Mouse (Mus musculus): ENCODE results near the gene 3425401B19Rik. TPM values are rescaled to one million over a fixed set of nuclear protein-coding genes. Genes with fewer than 3 reads are reported as not detected.

3425401B19Rik gene
- polyA plus RNA-seq (2015; fragmentation: Nextera tagmentation; extraction: Ambion mirVana): 0.22 and 0.42 TPM in 2 replicates

GRCm38 (mm10) chr14:32685124-32685826 lies at the start of gene 3425401B19Rik:
TSS of gene 3425401B19Rik (minus strand) at chr14:32685293.
- Histone ChIP-seq H3K27me3 (replicated peaks) (no peaks in the 10 kb centered on the region), H3K4me3 (replicated peaks) (no peak within 1 kb of the TSS), H3K9me3 (replicated peaks) (no peaks in the 10 kb centered on the region), H3K9ac (replicated peaks) (no peak within 1 kb of the TSS), H3K4me1 (peaks cover 19% of the 10 kb centered on the region), H3K36me3 (no peaks in the 10 kb centered on the region), H3K27ac (replicated peaks) (no peak within 1 kb of the TSS), H3K4me2 (peak within 1 kb of the TSS; percentile 20)
- 68% methylated on average over 16 of the region's 16 CpGs for WGBS
- no peak for ATAC-seq (ENCODE audit: low FRiP score)

DNA sequence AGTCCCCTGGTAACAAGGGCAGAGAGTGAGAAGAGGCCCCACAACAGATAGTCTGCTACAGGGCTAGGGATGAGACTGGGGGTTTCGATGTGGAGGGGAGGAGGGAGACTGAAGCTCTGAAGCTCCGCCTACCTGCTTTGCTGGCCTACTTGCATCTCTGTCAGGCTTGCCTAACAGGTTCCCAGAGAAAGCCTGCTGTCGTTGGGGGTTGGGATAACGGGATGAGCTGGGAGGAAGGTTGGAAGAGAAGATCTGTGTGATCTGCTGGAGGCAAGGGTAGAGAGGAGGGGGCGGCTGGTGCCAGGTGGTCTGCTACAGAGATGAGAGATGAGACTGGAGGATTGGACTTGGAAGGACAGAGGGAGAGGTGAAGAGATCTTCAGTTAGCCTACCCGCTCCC lies 47.9 kb upstream of the 3425401B19Rik start:
- WGBS: 51% methylated on average over 6 of the region's 6 CpGs
- Histone ChIP-seq H3K4me3 (replicated peaks) (no peak overlapping the region), H3K4me2 (no peak overlapping the region), H3K27ac (replicated peaks) (no peak overlapping the region), H3K9me3 (replicated peaks) (no peaks in the 10 kb centered on the region), H3K4me1 (0 out of 2 replicates have a peak, but pooled peaks cover 3% of the 10 kb centered on the region), H3K27me3 (replicated peaks) (no peaks in the 10 kb centered on the region), H3K9ac (replicated peaks) (no peak overlapping the region), H3K36me3 (no peaks in the 10 kb centered on the region)
- no peak for ATAC-seq (ENCODE audit: low FRiP score)

- no peak overlapping the region for H3K4me2 ChIP-seq
- H3K9ac ChIP-seq (replicated peaks): no peak overlapping the region
- H3K4me3 ChIP-seq (replicated peaks): no peak overlapping the region
- H3K27me3 ChIP-seq (replicated peaks): no peaks in the 10 kb centered on the region; the same call in 1 of the 2 replicates
- H3K4me1 ChIP-seq: no peaks in the 10 kb centered on the region
- no peak overlapping the region for H3K27ac ChIP-seq (replicated peaks)
- no peaks in the 10 kb centered on the region for H3K9me3 ChIP-seq (replicated peaks)
- ATAC-seq (ENCODE audit: low FRiP score): no peak
- H3K36me3 ChIP-seq: no peaks in the 10 kb centered on the region
These were observed 41.8 kb upstream of the 3425401B19Rik start for GRCm38 (mm10) chr14:32726864-32727263.

DNA sequence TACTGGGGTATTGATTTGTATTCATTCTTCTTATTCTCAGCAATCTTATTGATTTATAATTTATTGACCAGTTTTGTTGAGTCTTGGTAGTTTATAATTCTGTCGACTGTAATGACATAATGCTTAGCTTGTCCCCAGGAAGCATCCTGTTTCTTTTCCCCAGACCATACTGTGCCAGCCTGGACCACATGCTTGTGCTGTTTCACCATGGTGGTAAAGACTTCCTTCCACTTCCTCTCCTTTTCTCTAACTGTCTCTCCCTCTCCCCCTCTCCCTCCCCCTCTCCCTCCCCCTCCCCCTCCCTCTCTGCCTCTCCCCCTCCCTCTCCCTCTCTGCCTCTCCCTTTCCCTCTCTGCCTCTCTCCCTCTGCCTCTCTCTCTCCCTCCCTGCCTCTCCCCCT lies 36.4 kb upstream of the 3425401B19Rik start:
- H3K4me1 ChIP-seq: no peaks in the 10 kb centered on the region
- whole genome bisulfite sequencing: 44% methylated on average over 1 of the region's 1 CpGs

DNA sequence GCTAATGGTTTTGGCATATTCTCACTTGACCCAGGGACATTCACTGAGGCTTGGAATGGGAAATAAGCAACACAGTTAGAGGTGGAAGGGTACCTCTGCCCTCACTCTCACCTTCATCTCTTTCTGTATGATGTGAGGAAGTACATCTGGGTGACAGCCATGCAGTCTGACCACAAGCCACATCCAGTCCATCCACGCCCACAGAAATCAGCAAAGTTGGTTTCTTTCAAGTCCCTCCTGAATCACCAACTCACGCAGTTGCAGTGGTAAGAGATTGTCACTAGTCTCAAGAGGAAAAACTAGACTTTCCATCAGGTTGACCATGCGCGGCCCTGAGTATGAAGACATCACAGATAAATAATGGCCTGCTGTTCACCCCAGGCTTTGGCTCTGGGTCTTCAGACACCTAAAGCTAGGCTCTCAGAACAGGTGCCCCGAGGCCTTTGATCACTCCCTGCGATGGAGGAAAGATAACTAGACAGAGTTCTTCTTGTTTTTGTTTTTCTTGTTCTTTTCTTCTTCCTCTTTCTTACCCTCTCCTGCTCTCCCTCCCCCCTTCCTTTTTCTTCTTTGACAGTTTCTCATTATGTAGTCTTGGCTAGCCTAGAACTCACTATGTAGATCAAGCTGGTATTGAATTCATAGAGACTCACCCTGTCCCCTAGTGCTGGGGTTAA lies 31.8 kb upstream of the 3425401B19Rik start:
- H3K9ac ChIP-seq (replicated peaks): no peak overlapping the region
- H3K9me3 ChIP-seq (replicated peaks): no peaks in the 10 kb centered on the region
- no peak overlapping the region for H3K4me3 ChIP-seq (replicated peaks)
- ATAC-seq (ENCODE audit: low FRiP score): no peak
- H3K27ac ChIP-seq (replicated peaks): no peak overlapping the region
- H3K4me1 ChIP-seq: no peaks in the 10 kb centered on the region
- H3K4me2 ChIP-seq: no peak overlapping the region
- WGBS: 94% methylated on average over 6 of the region's 6 CpGs
- H3K36me3 ChIP-seq: no peaks in the 10 kb centered on the region
- H3K27me3 ChIP-seq (replicated peaks): no peaks in the 10 kb centered on the region

More for the DNA sequence above, 36.4 kb upstream of the 3425401B19Rik start:
- no peaks in the 10 kb centered on the region for H3K36me3 ChIP-seq
- H3K27ac ChIP-seq (replicated peaks): no peak overlapping the region
- no peak for ATAC-seq (ENCODE audit: low FRiP score)
- H3K9me3 ChIP-seq (replicated peaks): no peaks in the 10 kb centered on the region
- H3K27me3 ChIP-seq (replicated peaks): no peaks in the 10 kb centered on the region; the same call in 1 of the 2 replicates
- H3K9ac ChIP-seq (replicated peaks): no peak overlapping the region
- H3K4me2 ChIP-seq: no peak overlapping the region
- H3K4me3 ChIP-seq (replicated peaks): no peak overlapping the region

- H3K4me2 ChIP-seq: no peak overlapping the region
- H3K36me3 ChIP-seq: no peaks in the 10 kb centered on the region
- ATAC-seq (ENCODE audit: low FRiP score): no peak
- H3K27ac ChIP-seq (replicated peaks): no peak overlapping the region
- WGBS: 94% methylated on average over 2 of the region's 2 CpGs
- no peak overlapping the region for H3K9ac ChIP-seq (replicated peaks)
- H3K4me1 ChIP-seq: no peaks in the 10 kb centered on the region
- H3K4me3 ChIP-seq (replicated peaks): no peak overlapping the region
- no peaks in the 10 kb centered on the region for H3K27me3 ChIP-seq (replicated peaks)
- no peaks in the 10 kb centered on the region for H3K9me3 ChIP-seq (replicated peaks)
These were observed 30.4 kb upstream of the 3425401B19Rik start for GRCm38 (mm10) chr14:32715489-32715888.

DNA sequence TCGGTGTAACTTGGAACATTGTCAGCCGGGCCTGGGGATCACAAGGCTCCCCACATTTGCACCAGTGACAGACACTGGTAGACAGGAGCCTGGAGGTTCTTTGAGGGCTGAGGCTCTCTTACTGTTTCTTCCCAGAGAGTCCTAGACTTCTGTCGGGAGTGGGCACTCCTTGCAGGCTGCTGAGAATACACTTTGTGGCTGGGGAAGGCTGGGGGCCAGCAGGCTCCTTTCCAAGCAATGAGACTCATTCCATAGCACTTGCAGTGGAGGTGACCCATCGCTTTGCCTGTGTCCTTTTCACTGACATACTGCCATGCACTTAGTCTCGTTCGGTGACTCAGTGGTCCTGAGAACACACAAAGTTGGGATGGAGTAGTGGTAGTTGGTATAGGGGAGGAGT lies 30.0 kb upstream of the 3425401B19Rik start:
- no peaks in the 10 kb centered on the region for H3K4me1 ChIP-seq
- no peak overlapping the region for H3K4me2 ChIP-seq
- no peaks in the 10 kb centered on the region for H3K9me3 ChIP-seq (replicated peaks)
- H3K4me3 ChIP-seq (replicated peaks): no peak overlapping the region
- H3K9ac ChIP-seq (replicated peaks): no peak overlapping the region
- no peaks in the 10 kb centered on the region for H3K36me3 ChIP-seq
- 0 out of 2 replicates have a peak overlapping the region, but pooled peaks have one; percentile 45 for H3K27ac ChIP-seq (replicated peaks)
- WGBS: 78% methylated on average over 6 of the region's 6 CpGs
- no peaks in the 10 kb centered on the region for H3K27me3 ChIP-seq (replicated peaks)
- peak; percentile 59; the same call in 1 of the 2 replicates for ATAC-seq (ENCODE audit: low FRiP score)

GRCm38 (mm10) chr14:32709861-32710260 lies 24.8 kb upstream of the 3425401B19Rik start:
- Histone ChIP-seq H3K27ac (replicated peaks) (no peak overlapping the region), H3K9me3 (replicated peaks) (no peaks in the 10 kb centered on the region), H3K9ac (replicated peaks) (no peak overlapping the region), H3K36me3 (no peaks in the 10 kb centered on the region), H3K4me2 (no peak overlapping the region), H3K4me3 (replicated peaks) (no peak overlapping the region), H3K27me3 (replicated peaks) (no peaks in the 10 kb centered on the region), H3K4me1 (no peaks in the 10 kb centered on the region)
- WGBS: 98% methylated on average over 6 of the region's 6 CpGs
- ATAC-seq (ENCODE audit: low FRiP score): no peak

- H3K9me3 ChIP-seq (replicated peaks): no peaks in the 10 kb centered on the region
- WGBS: 67% methylated on average over 7 of the region's 7 CpGs
These were observed 23.7 kb upstream of the 3425401B19Rik start for GRCm38 (mm10) chr14:32708756-32709155.

GRCm38 (mm10) chr14:32707938-32708337 lies 22.8 kb upstream of the 3425401B19Rik start:
- no peak for ATAC-seq (ENCODE audit: low FRiP score)
- H3K36me3 ChIP-seq: no peaks in the 10 kb centered on the region
- no peak overlapping the region for H3K9ac ChIP-seq (replicated peaks)
- H3K4me1 ChIP-seq: peaks cover 5% of the 10 kb centered on the region; the same call in 1 of the 2 replicates
- no peaks in the 10 kb centered on the region for H3K27me3 ChIP-seq (replicated peaks)
- 73% methylated on average over 8 of the region's 8 CpGs for WGBS
- H3K4me3 ChIP-seq (replicated peaks): no peak overlapping the region
- no peaks in the 10 kb centered on the region for H3K9me3 ChIP-seq (replicated peaks)
- H3K27ac ChIP-seq (replicated peaks): no peak overlapping the region
- H3K4me2 ChIP-seq: no peak overlapping the region

More at GRCm38 (mm10) chr14:32708756-32709155, 23.7 kb upstream of the 3425401B19Rik start:
- no peak overlapping the region for H3K27ac ChIP-seq (replicated peaks)
- H3K4me2 ChIP-seq: no peak overlapping the region
- no peak overlapping the region for H3K4me3 ChIP-seq (replicated peaks)
- H3K27me3 ChIP-seq (replicated peaks): no peaks in the 10 kb centered on the region
- H3K36me3 ChIP-seq: no peaks in the 10 kb centered on the region
- H3K9ac ChIP-seq (replicated peaks): no peak overlapping the region
- H3K4me1 ChIP-seq: no peaks in the 10 kb centered on the region
- ATAC-seq (ENCODE audit: low FRiP score): no peak

GRCm38 (mm10) chr14:32700972-32701371 lies 15.9 kb upstream of the 3425401B19Rik start:
- peaks cover 5% of the 10 kb centered on the region; the same call in 1 of the 2 replicates for H3K4me1 ChIP-seq
- H3K9me3 ChIP-seq (replicated peaks): no peaks in the 10 kb centered on the region
- H3K9ac ChIP-seq (replicated peaks): no peak overlapping the region
- H3K4me3 ChIP-seq (replicated peaks): no peak overlapping the region
- WGBS: 50% methylated on average over 8 of the region's 8 CpGs
- H3K4me2 ChIP-seq: no peak overlapping the region
- H3K27me3 ChIP-seq (replicated peaks): no peaks in the 10 kb centered on the region
- ATAC-seq (ENCODE audit: low FRiP score): no peak
- no peak overlapping the region for H3K27ac ChIP-seq (replicated peaks)
- no peaks in the 10 kb centered on the region for H3K36me3 ChIP-seq

DNA sequence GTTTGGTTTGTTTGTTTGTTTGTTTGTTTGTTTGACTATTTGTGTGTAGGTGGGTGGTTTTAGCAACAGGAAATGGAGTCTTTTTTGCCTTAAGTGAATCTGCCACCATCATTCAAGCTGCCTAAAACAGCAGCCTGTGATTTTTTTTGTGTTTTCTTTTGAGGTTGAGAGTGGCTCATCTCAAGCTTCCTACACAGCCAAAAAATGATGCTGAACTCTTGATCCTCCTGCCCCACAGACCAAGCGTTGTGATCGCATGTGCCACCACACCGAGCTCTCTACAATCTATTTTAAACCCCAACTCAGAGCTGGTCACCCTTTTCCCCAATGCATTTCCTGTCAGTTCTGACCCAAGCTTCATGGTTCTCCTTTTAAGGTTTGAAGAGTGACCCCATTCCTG lies 13.5 kb upstream of the 3425401B19Rik start:
- Histone ChIP-seq H3K4me3 (replicated peaks) (no peak overlapping the region), H3K9me3 (replicated peaks) (no peaks in the 10 kb centered on the region), H3K27me3 (replicated peaks) (no peaks in the 10 kb centered on the region), H3K4me2 (no peak overlapping the region), H3K36me3 (no peaks in the 10 kb centered on the region), H3K4me1 (peaks cover 10% of the 10 kb centered on the region; the same call in 1 of the 2 replicates), H3K27ac (replicated peaks) (no peak overlapping the region), H3K9ac (replicated peaks) (no peak overlapping the region)
- no peak for ATAC-seq (ENCODE audit: low FRiP score)
- WGBS: 85% methylated on average over 3 of the region's 3 CpGs
